Mouse (Mus musculus): ENCODE measurements around the gene Nppa. TPM values are rescaled to one million over a fixed set of nuclear protein-coding genes. Genes with fewer than 3 reads are reported as not detected.
"Not testable (repeated sequence)": the region's sequence is repeated elsewhere in the genome, so short reads cannot be mapped to it uniquely, and the experiment has no call there.

The Nppa gene
- polyA plus RNA-seq, 1 experiment from 2014 or later, result 0.25 TPM

DNA sequence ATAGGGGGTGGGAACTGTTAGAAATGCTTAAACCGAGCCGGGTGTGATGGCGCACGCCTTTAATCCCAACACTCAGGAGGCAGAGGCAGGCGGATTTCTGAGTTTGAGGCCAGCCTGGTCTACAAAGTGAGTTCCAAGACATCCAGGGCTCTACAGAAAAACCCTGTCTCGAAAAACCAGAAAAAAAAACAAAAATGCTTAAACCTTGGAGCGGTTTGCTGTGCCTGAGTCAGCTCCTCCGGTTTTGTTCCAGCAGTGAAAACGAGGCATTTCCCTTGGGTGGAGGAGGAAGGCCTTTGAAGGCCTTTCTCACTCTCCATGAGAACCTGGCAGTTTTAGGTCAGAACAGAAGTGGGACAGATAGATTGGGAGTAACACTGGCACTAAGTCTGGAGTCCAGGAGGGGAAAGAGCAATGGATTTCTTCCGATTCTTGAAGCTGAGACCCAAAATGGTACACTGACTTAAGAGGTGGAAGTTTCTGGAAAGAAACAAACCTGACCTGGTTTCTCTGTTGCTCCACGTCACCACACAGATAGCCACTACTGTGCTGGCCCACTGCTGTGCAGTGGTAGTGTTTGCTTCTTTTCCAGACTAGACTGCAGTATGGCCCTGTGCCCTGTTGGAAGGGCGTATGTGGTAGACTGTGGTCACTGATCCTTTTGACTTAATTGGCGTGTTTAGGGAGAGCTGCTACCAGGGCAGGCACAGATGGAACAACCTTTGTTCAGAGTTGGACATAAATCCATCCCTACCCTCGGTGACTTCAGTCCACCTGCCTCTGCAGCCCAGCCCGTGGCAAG lies 39.7 kb downstream of the Nppa start:
- peaks cover 49% of the 10 kb centered on the region for H3K4me1 ChIP-seq
- H3K4me3 ChIP-seq, result peak overlapping the region; percentile 83
- 63% methylated on average over 15 of the region's 15 CpGs for WGBS
- peak overlapping the region; percentile 71 for H3K9ac ChIP-seq
- ATAC-seq (ENCODE audit: insufficient number of reproducible peaks, insufficient read depth, low FRiP score, low TSS enrichment, low read depth), result no peak
- H3K4me2 ChIP-seq, result peak overlapping the region; percentile 83
- peaks cover 30% of the 10 kb centered on the region for H3K36me3 ChIP-seq
- H3K9me3 ChIP-seq, result no peaks in the 10 kb centered on the region
- H3K27me3 ChIP-seq, result no peaks in the 10 kb centered on the region
- H3K27ac ChIP-seq, result peak overlapping the region; percentile 74

DNA sequence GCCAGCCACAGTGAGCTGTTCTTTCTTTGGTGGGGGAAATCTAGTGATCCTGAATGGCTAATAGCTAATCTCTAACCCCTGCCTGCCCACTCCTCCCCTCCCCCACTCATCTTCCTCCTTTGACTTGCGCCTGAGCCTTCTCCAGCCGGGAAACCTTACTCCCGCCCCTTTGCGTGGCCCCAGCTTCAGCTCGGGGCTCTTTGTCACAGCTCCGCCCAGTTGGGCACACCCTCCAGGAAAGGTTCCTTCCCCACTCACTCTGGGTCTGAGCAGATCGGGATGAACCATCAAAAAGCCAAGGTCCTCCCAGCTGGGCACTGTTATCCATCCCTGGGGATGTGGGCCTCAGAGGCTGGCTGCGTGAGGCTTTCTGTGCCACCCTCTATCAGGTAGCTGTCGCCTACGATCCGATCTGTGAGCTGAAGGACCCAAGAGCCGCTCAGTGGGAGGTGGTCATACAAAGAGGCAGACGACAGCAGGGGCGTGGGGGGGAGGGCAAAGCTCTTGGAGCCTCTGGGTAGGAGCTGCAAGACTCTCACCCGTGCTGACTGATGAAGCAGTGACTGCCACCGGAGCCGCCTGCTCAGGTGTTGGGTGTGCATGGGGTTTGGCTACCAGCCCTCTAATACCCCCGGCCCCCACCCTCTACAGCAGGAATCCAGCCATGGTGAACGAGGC lies 40.5 kb downstream of the Nppa start:
- no peaks in the 10 kb centered on the region for H3K9me3 ChIP-seq
- 0 out of 2 replicates have a peak, but pooled peaks have one; percentile 33 for ATAC-seq (ENCODE audit: insufficient number of reproducible peaks, insufficient read depth, low FRiP score, low TSS enrichment, low read depth)
- no peaks in the 10 kb centered on the region for H3K27me3 ChIP-seq
- peaks cover 32% of the 10 kb centered on the region for H3K36me3 ChIP-seq
- WGBS, result under 1% methylated on average over 19 of the region's 19 CpGs
- peaks cover 49% of the 10 kb centered on the region for H3K4me1 ChIP-seq
- H3K27ac ChIP-seq, result peak overlapping the region; percentile 74
- peak overlapping the region; percentile 54 for H3K4me3 ChIP-seq
- H3K9ac ChIP-seq, result peak overlapping the region; percentile 71
- peak overlapping the region; percentile 83 for H3K4me2 ChIP-seq

DNA sequence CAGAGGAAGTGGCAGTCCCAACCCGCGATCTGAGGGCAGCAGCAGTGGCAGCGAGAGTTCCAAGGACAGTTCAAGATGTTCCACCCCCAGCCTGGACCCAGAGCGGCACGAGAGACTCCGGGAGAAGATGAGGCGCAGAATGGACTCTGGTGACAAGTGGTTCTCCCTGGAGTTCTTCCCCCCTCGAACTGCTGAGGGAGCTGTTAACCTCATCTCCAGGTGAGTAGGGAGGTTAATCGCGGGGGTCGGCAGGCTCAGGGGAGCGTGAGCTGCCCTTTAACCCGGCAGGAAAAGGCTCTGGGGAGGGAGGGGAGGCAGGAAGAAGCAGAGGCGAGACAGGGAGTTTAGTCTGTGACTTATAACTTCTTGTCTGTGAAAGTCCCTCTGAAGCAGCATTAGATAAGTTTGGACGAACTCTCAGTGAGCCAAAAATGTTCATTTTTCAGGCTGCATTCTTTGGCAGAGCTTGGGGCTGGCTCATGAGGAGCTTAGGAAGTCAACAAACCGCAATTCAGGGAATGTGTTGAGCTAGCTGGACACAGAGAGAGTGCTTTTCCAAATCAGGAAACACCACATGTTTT lies 41.2 kb downstream of the Nppa start:
- WGBS, result 1% methylated on average over 16 of the region's 16 CpGs
- H3K4me3 ChIP-seq, result peak overlapping the region; percentile 54
- H3K36me3 ChIP-seq, result peaks cover 35% of the 10 kb centered on the region
- peaks cover 49% of the 10 kb centered on the region for H3K4me1 ChIP-seq
- H3K9me3 ChIP-seq, result no peaks in the 10 kb centered on the region
- H3K27ac ChIP-seq, result peak overlapping the region; percentile 74
- H3K4me2 ChIP-seq, result peak overlapping the region; percentile 83
- H3K9ac ChIP-seq, result peak overlapping the region; percentile 71
- ATAC-seq (ENCODE audit: insufficient number of reproducible peaks, insufficient read depth, low FRiP score, low TSS enrichment, low read depth), result no peak
- no peaks in the 10 kb centered on the region for H3K27me3 ChIP-seq

DNA sequence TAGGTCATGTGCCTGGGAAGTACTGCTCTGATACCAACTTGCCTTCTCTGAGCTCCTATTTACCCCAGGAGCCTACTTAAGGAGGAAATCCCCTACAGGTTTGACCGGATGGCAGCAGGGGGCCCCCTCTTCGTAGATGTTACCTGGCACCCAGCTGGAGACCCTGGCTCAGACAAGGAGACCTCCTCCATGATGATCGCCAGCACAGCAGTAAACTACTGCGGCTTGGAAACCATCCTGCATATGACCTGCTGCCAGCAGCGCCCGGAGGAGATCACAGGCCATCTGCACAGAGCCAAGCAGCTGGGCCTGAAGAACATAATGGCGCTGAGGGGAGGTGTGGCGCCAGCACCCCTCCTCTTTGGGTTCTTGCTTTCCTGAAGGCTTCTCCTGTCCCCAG lies 42.8 kb downstream of the Nppa start:
- H3K27me3 ChIP-seq; H3K4me3 ChIP-seq; H3K9me3 ChIP-seq; ATAC-seq (ENCODE audit: insufficient number of reproducible peaks, insufficient read depth, low FRiP score, low TSS enrichment, low read depth); H3K4me2 ChIP-seq; H3K9ac ChIP-seq; H3K27ac ChIP-seq: not testable (repeated sequence)
- Histone ChIP-seq H3K4me1 (peaks cover 40% of the 10 kb centered on the region), H3K36me3 (peaks cover 46% of the 10 kb centered on the region)
- WGBS, result 89% methylated on average over 8 of the region's 8 CpGs

- H3K4me2 ChIP-seq, result no peak overlapping the region
- no peak for ATAC-seq (ENCODE audit: insufficient number of reproducible peaks, insufficient read depth, low FRiP score, low TSS enrichment, low read depth)
- peaks cover 40% of the 10 kb centered on the region for H3K4me1 ChIP-seq
- H3K27me3 ChIP-seq, result no peaks in the 10 kb centered on the region
- WGBS, result 85% methylated on average over 2 of the region's 2 CpGs
- H3K9me3 ChIP-seq, result no peaks in the 10 kb centered on the region
- no peak overlapping the region for H3K4me3 ChIP-seq
- peaks cover 53% of the 10 kb centered on the region for H3K36me3 ChIP-seq
- no peak overlapping the region for H3K27ac ChIP-seq
- no peak overlapping the region for H3K9ac ChIP-seq
These were observed 43.6 kb downstream of the Nppa start for GRCm38 (mm10) chr4:148044113-148044512.

GRCm38 (mm10) chr4:148046450-148047031 lies 46.0 kb downstream of the Nppa start:
- H3K27me3 ChIP-seq, result no peaks in the 10 kb centered on the region
- WGBS, result 72% methylated on average over 4 of the region's 4 CpGs
- no peak for ATAC-seq (ENCODE audit: insufficient number of reproducible peaks, insufficient read depth, low FRiP score, low TSS enrichment, low read depth)

GRCm38 (mm10) chr4:148050396-148050914 lies 49.9 kb downstream of the Nppa start:
- not testable (repeated sequence) for H3K9ac ChIP-seq; ATAC-seq (ENCODE audit: insufficient number of reproducible peaks, insufficient read depth, low FRiP score, low TSS enrichment, low read depth); H3K4me3 ChIP-seq; H3K9me3 ChIP-seq; H3K4me1 ChIP-seq; H3K27ac ChIP-seq; H3K27me3 ChIP-seq; H3K4me2 ChIP-seq
- WGBS, result 95% methylated on average over 3 of the region's 3 CpGs
- peaks cover 92% of the 10 kb centered on the region for H3K36me3 ChIP-seq

More at GRCm38 (mm10) chr4:148046450-148047031, 46.0 kb downstream of the Nppa start:
- no peak overlapping the region for H3K4me2 ChIP-seq
- H3K36me3 ChIP-seq, result peaks cover 77% of the 10 kb centered on the region
- no peak overlapping the region for H3K4me3 ChIP-seq
- H3K4me1 ChIP-seq, result peaks cover 16% of the 10 kb centered on the region
- H3K9me3 ChIP-seq, result no peaks in the 10 kb centered on the region
- H3K27ac ChIP-seq, result no peak overlapping the region
- H3K9ac ChIP-seq, result 0 out of 2 replicates have a peak overlapping the region, but pooled peaks have one; percentile 21

GRCm38 (mm10) chr4:148051046-148051776 lies 50.7 kb downstream of the Nppa start:
- H3K9me3 ChIP-seq, result no peaks in the 10 kb centered on the region
- ATAC-seq (ENCODE audit: insufficient number of reproducible peaks, insufficient read depth, low FRiP score, low TSS enrichment, low read depth), result no peak
- no peaks in the 10 kb centered on the region for H3K4me1 ChIP-seq
- H3K9ac ChIP-seq, result no peak overlapping the region
- no peak overlapping the region for H3K27ac ChIP-seq
- no peaks in the 10 kb centered on the region for H3K27me3 ChIP-seq
- H3K4me3 ChIP-seq, result no peak overlapping the region
- WGBS, result 94% methylated on average over 13 of the region's 13 CpGs
- H3K4me2 ChIP-seq, result no peak overlapping the region
- H3K36me3 ChIP-seq, result peaks cover 93% of the 10 kb centered on the region

Other genes starting within 250 kb of the Nppa start
- gene Zfp984, start 190.9 kb upstream of the Nppa start, polyA plus RNA-seq (2015; fragmentation: Nextera tagmentation; extraction: Ambion mirVana), result 7.6 TPM in 2 replicates
- 7.9 and 8.6 TPM in 2 replicates for gene Zfp933, start 152.4 kb upstream of the Nppa start, polyA plus RNA-seq (2015; fragmentation: Nextera tagmentation; extraction: Ambion mirVana)
- gene Miip, start 131.9 kb upstream of the Nppa start, polyA plus RNA-seq (2015; fragmentation: Nextera tagmentation; extraction: Ambion mirVana), result 46.1 and 51.3 TPM in 2 replicates
- 13.8 and 14.9 TPM in 2 replicates for gene Fv1, start 131.7 kb upstream of the Nppa start, polyA plus RNA-seq (2015; fragmentation: Nextera tagmentation; extraction: Ambion mirVana)
- gene Mfn2, start 96.0 kb upstream of the Nppa start, polyA plus RNA-seq (2015; fragmentation: Nextera tagmentation; extraction: Ambion mirVana), result 34.3 and 34.6 TPM in 2 replicates
- gene Plod1, start 64.0 kb upstream of the Nppa start, polyA plus RNA-seq (2015; fragmentation: Nextera tagmentation; extraction: Ambion mirVana), result 68.6 and 76.3 TPM in 2 replicates
- 14.3 and 17.7 TPM in 2 replicates for gene 2510039O18Rik, start 59.8 kb upstream of the Nppa start, polyA plus RNA-seq (2015; fragmentation: Nextera tagmentation; extraction: Ambion mirVana)
- gene Nppb, start 14.9 kb upstream of the Nppa start, polyA plus RNA-seq (2015; fragmentation: Nextera tagmentation; extraction: Ambion mirVana), result 0.28 and 0.95 TPM in 2 replicates
- 8.7 and 8.8 TPM in 2 replicates for gene Clcn6, start 38.1 kb downstream of the Nppa start, polyA plus RNA-seq (2015; fragmentation: Nextera tagmentation; extraction: Ambion mirVana)
- 20.8 and 22.4 TPM in 2 replicates for gene Mthfr, start 38.4 kb downstream of the Nppa start, polyA plus RNA-seq (2015; fragmentation: Nextera tagmentation; extraction: Ambion mirVana)
- gene Agtrap, start 87.3 kb downstream of the Nppa start, polyA plus RNA-seq (2015; fragmentation: Nextera tagmentation; extraction: Ambion mirVana), result 9.7 and 10.1 TPM in 2 replicates
- gene Mad2l2, start 129.7 kb downstream of the Nppa start, polyA plus RNA-seq (2015; fragmentation: Nextera tagmentation; extraction: Ambion mirVana), result 70.6 and 76.3 TPM in 2 replicates
- gene Draxin, start 130.0 kb downstream of the Nppa start, polyA plus RNA-seq (2015; fragmentation: Nextera tagmentation; extraction: Ambion mirVana), result 0.78 and 1.1 TPM in 2 replicates
- gene Fbxo6, start 151.4 kb downstream of the Nppa start, polyA plus RNA-seq (2015; fragmentation: Nextera tagmentation; extraction: Ambion mirVana), result 14.9 and 15.1 TPM in 2 replicates
- gene Fbxo44, start 159.8 kb downstream of the Nppa start, polyA plus RNA-seq (2015; fragmentation: Nextera tagmentation; extraction: Ambion mirVana), result 13.5 TPM in 2 replicates
- gene Fbxo2, start 159.9 kb downstream of the Nppa start, polyA plus RNA-seq (2015; fragmentation: Nextera tagmentation; extraction: Ambion mirVana), result 3.1 and 3.4 TPM in 2 replicates

All from embryonic facial prominence, embryonic 13.5 days (tissue).